Mouse (Mus musculus) skeletal muscle tissue, adult 2 months (tissue): ENCODE measurements around the gene Ncapd3.
A peak's percentile ranks its signal among the peaks of the same experiment; 100 is the strongest.

ENCODE experiments used
- DNase-seq: peaks from one replicate; pipeline ENCODE4 v3.0.0-alpha.2; 2012; ENCODE audit warnings: low read depth, low spot score

Gene Ncapd3

DNA sequence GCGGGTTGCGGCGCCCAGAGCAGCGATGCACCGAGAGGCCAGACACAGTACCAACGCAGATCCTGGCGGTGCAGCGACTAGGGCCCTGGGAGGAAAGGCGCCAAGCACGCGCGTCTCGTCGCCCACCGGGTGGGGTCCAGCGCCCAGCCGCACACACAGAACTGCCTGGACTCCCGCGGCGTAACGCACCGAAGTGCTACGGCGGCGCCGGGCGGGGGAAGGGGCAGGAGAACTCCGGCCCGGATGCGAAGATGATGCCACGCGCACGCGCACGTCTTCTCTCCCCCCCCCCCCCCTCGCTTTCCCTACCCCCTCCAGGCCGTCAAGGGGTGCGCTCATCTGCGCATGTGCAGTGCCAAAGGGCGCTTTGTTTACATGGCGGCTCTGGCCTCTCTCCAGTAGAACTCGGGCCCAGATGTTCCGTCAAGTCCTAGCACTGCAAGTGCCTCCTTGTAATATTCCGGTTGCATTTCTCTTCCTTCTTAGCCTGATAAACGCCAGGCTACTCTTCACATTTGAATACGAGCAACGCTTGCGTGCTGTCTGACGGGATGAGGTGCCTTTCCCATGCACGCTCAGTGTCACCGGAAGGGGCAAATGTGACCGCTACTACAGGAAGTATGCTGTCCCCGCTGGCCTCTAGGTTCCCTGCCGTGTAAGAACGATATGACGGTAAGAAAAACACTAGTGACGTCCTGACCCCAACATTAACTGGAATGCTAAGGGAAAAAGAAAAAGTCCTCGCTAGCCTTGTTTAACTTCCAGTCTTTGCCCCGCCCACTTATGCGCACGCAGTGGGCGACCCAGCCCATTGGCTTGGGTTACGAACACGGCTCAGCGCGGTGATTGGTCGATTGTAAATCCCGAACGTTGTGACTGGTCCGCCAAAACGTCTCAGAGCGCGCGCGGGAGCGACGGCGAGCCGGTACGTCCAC is at the start of gene Ncapd3, which contains the start of gene Vps26b:
TSS of gene Ncapd3 (plus strand) at position 348 of the 935 bp plus-strand sequence.
TSS of gene Vps26b (minus strand) at position 238 of the 935 bp plus-strand sequence.
- peak; percentile 96 for DNase-seq

DNA sequence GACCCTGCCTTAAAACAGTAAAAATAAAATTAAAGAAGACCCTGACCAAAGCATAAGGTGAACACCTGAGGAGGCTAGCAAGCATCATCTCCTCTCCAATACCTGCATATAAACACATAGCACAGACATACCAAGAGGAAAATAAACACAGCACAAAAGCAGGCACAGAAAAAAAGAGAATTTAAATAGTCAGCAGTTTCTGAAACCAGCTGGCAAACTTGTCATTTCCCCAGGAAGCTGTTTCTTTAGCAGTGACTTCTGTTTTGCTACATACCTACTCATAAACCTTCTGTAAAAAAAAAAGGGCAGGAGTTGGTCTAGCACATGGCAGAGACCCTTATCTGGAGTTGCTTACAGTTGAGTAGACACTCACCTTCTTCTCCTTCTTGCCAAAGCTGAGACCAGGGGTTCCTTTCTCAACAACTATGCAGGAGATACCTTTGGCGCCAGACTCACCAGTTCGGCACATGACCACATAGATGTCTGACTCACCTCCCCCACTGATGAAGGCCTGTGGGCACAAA is 44.8 kb upstream of the Ncapd3 start:
- DNase-seq = no peak

DNA sequence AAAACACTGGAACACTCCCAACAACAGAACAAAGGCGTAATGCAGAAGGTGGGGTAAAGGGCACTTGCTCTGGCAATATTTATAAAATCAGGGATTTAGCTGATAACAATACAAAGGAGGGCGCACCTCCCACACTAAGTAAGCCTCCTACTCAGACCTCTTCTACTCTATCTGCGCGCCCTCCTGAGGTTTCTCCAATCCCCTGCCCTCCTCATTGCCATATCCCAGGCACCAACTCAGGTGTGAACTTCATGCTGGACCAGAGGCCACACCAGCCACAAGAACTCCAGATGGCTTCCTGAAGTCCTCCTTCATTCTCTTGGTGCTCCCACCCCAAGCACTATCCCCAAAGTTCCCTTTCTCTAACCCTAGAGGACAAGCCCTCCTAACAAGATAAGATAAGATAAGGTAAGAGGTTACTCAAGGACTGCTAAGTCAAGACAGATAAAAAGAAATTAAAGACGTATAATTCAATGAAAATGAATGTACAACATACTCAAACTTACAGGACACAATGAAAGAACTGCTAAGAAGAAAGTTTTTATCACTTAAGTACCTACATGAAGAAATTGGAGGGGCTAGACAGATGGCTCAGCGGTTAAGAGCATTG is 44.2 kb upstream of the Ncapd3 start:
- no peak for DNase-seq

DNA sequence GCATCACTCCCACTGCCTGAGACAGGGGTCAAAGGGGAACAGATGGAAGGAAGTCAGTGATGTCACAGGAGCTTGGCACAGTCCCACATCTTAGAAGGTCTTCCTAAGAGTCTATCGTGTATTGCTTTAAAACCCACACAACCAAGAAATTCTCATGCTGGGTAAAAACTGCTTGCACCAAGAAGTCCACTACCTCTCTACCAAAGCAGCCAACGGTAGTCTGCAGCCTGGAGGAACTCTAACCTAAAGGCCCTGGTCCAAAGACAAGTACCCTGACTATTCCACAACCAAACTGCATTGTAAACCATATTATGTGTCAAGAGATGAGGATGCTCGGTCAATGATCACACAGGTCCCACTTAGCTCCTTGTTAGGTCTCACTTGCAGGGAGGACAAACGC is 39.8 kb upstream of the Ncapd3 start:
- DNase-seq = no peak

DNA sequence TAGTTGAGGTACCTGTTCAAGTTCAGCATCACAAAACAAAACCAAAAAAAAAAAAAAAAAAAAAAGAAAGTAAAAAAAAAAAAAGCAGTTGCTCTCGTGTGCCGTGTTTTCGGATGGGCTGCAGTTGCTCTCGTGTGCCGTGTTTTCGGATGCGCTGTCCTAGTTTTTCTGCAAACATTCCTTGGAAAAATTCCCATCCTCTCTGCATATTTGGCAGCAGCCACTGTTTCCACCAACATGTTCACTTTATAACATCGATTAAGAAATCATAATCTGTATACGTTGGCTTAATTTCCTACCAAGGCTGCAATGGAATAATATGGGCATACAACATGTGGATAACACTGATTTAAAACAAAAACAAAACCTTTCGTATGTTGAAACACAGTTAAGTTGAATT is 36.9 kb upstream of the Ncapd3 start:
- no peak for DNase-seq

DNA sequence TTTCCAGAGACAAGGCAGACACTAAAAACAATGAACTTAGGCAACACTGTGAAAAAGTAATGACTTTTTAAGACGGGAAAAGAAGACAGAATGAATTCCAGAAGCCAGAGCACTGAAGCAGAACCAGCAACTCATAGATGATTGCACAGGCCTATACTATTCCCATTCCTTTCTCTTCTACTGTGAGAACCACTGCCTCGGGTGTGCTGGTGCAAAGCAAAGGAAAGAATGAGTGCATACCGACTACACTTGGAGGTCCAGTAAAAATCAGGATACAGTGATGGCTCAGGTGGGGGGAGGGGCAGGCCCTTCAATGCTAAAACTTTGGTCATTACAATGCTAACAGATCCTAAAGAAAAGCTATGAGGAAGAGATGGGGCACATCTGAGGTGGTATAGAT is 36.1 kb upstream of the Ncapd3 start:
- DNase-seq = no peak

DNA sequence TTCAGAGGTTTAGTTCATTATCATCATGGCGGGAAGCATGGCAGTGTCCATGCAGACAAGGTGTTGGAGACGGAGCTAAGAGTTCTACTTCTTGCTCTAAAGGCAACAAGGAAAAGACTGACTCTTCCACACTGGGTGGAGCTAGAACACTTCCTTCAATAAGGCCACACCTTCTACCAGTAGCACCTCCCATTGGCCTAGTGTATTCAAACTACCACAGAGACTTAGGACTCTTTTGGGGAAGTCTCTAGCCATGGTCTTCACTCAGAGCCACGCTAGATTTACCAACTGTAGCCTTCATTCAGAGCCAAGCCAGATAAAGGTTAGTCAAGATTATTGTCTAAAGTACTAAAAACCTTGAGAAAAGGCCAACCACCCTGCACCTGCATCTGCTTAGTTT is 32.9 kb upstream of the Ncapd3 start:
- DNase-seq = no peak

DNA sequence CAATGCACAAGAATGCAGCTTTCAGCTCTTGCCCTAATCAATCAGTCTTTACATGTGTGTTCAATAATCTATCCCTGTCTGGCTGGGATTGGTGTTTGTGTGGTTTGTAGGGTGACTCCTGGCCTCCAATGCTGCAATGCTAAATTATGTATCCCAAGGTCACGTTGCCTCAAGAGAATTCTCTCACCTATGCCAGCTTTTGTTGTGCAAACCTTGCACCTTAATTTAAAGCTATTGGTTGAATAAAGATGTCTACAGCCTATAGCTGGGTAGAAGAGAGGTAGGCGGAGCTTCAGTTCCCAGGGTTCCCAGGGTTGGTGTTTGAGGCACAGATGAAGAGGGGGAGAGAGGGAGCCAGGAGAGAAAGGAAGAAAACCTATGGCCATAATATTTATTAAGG is 32.5 kb upstream of the Ncapd3 start:
- DNase-seq = no peak

DNA sequence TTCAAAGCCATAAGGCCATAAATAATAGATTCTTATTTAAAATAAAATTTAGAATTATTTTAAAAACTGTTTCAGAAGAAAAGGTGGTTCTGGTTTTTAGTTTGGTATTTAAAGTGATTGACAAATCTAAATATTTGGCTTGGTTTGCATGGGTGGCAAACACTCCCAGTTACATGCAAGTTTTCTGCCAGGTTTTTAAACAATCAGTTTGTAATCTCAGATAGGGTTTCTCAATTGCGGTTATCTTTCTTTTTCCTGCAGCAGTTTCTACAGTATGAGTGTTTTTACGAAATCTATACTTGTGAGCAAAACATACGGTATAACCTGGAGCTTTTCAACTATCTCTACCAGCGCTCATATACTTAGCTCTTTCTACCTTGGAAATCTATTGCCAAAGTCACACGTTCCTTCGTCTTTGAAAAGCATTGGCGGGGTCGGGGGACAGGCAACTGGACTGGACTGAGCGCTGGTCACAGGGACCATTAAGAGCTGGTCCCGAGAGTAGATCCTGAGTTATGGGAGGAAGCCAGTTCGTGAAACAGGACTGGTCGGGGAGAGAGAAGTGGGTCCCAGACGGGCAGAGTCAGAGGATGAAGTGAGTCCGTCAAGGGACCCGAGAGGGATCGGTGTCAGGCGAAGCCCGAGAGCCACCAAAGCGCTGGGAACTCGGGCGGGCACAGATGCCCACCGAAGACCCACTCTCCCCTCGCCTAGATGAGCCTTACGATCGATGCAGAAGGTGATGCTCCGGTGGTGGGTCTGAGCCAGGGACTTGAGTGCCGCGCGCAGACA is 31.1 kb upstream of the Ncapd3 start:
- DNase-seq = no peak

DNA sequence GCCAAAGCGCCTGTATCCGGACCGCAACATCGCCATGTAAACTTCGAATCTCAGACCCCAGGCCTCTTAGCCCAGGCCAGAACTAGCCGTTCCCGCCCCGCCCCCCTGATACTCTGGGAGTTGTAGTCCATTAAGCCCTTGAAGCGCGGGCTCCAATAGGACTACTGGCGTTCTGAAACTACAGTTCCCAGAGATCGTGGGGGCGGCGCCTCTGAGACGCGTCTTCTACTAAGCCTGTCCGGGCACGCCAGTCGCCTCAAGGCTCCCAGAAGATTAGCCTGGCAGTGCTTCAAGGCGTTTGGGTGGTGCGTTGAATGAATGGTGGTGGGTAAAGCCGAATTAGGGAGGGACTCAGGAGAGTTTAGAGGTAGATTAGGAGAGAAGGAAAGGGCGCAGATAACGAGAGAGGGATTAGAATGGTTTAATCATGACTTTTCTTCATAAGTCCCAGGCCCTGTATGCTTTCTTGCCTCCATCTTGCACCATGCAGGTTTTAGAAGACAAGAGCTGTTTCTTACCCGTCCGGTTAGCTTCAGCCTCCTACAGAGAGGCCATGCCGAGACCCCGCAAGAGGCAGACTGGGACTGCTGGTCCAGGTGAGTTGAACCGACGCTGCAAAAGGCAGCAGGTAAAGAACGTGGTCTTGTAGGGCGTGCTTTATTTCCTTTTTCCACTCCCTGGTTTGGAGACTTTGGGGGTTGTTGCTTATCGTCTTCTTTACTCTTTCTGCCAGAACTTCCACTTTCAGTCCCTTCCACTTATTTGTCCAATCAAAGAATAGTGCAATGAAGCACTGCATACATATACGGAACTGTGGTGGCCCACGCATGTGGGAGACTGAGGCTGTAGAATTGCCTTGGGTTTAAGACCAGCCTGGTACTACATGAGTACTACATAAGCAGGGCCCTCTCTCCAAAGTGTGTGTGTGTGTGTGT is 30.2 kb upstream of the Ncapd3 start, which contains the start of the genes Acad8 and Thyn1:
TSS of gene Acad8 (minus strand) at position 106 of the 935 bp plus-strand sequence.
TSS of gene Thyn1 (plus strand) at position 250 of the 935 bp plus-strand sequence.
- peak; percentile 90 for DNase-seq

DNA sequence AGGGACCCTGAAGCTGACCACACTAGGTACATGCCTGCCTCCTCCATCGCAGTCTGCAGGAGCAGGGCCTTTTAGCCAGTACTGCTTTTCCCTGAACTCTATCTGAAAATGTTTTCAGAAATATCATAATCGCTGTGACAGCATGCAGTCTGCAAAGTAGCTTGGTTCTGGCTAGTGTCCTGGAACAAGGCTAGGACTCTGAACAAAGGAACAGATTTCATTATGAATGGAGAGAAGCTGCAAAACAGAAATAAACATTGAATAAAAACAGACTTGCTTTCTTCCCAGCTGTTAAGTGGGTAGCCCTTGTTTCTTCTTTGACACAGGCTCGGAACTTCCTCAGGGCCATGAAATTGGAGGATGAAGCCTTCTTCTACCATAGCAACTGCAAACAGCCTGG is 24.7 kb upstream of the Ncapd3 start:
- DNase-seq = no peak

DNA sequence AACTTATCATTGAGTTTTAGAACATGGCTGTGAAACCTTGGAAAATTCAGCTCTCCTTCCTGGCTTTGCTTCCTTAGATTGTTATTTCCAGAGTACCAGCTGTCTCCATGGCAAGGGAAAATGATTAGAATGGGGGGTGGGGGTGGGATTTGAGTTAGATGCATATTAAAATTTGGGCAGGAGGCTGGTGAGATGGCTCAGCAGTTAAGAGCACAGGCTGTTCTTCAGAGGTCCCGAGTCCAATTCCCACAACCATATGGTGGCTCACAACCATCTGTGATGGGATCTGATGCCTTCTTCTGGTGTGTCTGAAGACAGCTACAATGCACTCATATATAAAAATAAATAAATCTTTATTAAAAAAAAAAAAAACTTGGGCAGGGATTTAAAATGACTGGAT is 24.0 kb upstream of the Ncapd3 start:
- no peak for DNase-seq

DNA sequence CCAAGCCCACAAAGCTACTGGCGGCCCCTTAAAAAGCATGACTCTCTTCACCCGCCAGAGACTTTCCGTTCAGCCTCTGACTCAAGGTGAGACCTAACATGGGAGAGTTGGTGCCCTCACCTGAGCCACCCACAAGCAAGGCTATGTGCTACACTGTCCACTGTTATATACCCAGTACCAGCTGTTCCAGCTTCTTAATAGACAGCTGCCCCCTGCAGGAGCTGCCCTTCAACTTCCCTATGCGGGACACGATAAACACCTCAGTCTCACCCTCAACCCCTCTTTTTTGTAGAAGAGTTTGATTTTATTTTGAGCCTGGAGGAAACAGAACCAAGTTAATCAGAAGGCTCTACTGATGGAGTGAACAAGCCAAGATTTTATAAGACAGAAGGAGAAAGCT is 23.1 kb upstream of the Ncapd3 start:
- DNase-seq = no peak

DNA sequence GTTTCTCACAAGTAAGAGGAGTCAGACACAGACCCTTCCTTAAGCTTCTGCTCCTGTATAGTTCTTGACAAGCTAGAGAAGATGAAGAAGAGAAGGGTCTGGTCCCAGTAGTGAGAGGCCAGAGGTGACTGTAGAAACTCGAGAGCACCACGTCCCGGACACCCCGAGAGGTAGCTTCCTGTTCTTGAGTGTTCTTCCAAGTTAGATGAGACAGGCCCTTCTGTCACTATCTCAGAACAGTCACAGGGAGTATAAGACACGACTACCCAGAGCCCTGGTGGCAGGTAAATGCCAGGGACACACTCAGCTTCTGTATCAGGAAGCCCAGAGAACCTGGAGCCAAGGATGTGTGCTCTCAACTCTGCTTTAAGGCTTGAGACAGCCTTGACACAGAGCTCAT is 20.7 kb upstream of the Ncapd3 start:
- DNase-seq = no peak

DNA sequence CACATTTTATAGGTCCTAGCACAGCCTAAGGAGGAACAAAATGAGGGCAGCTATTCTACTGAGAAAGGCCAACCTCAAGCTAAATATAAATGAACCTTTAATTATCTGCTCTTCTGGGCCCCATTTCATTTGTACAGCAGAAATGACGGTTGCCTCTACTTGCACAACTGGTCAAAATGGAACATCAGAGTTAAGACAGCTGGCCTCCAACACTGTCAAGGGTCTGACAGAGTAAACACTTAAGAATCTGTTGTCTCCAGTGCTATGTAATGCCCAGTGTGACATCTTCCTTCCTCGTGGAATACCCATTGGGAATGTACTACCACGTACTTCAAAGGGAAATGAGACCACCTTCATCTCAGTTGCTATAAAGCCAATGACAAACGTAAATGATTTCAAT is 18.4 kb upstream of the Ncapd3 start:
- DNase-seq = no peak

DNA sequence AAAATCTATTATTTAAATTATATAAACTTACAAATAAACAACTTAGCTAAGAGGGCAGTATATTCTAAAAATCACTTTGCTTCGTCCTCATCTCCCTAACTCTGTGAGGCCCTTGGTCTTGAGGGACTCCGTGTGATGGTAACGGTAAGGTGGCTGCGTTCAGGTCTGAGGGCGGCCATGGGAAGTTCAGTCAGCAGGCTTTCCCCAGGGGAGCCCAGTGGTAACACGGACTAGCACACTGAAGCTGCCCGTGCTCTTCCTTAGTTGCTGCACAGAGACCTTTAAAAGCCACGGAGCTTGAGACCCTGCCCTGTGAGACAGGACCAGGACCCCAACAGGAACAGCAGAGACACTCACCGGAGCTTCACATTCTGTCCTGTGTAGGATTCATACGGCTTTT is 11.0 kb upstream of the Ncapd3 start:
- DNase-seq = no peak

DNA sequence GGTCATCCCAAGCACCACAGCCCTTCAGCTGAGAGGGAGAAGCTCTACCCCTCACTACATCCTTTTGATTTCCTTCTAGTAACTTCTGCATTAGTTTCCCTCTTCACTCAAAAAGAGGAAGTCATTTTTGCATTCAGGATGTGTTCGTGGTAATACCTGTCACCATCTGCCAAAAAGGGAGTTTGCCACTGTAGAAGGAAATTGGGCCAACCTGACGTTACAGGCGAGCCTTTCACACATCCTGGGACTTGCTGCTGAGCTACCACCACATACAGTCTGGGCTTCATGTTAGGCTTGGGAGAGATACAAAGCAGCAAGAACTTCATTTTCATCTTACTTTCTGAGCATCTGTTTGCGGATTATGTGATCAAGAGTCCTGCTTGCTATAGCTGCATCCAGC is 6.3 kb upstream of the Ncapd3 start:
- no peak for DNase-seq

DNA sequence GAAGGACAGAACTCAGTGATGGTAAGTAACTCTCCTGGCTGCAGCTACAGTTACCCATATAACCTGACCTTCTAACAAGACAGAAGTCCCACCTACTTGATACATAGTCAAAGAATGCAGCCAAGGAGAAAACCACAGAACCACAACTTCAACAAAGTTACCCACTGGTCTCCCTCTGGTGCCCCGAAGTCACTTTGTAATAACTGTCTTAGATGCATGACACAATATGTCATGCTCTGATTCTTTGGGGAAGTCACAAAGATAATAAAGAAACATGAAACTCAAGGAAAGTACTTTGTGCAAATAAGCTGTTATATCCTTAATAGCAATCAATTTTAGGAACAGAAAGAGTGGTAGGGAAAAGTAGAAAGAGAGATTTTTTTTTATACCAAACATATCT is 3.3 kb upstream of the Ncapd3 start:
- no peak for DNase-seq

DNA sequence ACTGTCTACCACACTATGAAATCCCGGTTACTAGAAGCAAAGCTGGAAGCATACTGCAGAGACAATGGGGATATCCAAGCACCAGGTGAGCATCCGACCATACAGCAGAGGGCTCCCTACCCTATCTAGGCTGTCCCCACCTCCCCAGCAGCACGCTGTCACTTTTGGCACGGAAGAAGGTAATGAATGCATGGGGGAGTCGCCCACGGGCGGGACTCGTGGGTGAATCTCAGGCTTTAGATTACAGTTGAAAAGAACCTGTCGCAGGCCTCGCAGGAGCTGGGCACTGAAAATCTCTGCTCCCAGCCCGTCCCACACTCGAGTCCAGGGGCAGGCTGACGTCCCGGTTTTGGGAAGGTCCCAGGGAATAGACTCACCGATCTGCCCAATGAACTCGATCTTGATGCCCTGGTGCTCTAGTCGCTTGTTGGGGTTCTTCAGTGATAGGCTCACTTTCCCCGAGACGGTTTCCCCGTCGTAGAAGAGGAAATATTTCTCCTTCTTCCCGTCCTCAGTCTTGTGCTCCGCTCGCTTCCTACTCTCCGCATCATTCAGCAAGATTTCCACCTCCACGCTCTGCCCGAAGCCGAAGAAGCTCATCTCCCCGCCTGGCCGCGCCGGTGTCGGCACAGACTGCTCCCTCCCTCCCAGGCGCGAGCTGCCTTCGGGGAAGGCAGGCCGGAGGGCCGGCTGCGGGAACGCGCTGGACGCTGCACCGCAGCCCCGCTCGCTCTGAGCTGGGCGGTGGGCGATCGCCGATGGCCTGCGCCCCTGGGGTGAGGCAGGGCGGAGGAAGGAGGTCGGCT is 750 bp upstream of the Ncapd3 start:
- DNase-seq = peak; percentile 12

DNA sequence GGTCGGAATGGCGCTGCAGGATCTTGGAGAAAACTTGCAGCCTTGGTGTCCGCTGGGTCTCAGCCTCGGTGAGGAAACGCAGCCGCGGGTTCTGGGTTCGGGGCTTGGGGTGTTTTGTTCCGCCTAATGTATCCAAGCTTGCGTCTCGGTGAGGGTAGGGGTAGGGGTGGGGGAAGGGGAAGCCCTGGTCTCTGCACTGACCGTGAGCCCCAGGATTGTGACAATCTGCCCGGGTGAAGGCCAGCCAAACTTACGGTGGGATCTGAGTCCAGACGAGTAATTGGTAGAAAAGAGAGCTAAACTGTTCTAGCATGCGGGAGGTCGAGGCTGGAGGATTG is 757 bp downstream of the Ncapd3 start:
- no peak for DNase-seq
